Mouse (Mus musculus): Measurements from ENCODE around the gene Gm20604.

Gene Gm20604

DNA sequence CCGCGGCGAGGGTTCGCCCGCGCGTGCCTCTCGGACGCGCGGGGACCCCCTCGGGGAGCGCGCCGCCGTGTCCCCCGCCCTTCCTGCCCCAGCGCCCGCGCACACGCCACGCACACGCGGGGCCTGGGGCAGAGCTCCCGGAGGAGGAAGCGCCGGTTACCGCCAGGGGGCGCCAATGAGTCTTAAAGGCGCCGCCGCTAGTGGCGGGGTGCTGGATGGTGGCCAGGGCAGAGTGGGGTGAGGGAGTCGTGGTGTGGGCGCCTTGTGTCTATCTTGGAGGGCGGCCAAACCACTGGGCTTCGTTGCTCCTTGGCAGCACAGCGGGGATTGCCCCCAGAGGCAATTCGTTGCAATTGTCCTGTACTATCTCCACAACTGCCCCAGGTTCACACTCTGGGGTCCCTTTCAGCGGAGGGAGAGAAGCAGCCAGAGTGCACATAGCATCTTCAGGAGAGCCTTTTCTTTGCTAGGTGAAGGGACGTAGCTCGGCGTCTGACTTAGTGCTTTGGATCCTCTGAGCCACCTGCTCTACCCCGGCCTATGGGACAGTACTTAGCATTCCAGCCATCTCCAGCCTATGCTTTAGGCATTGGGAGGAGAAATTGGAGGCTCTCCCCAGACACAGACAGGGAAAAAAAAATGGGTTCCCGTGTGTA is 53.1 kb downstream of the Gm20604 start:
- DNase-seq: peak; percentile 95

- peak; percentile 63 for DNase-seq
These were observed 53.8 kb downstream of the Gm20604 start, which contains the start of gene Itpk1 for GRCm38 (mm10) chr12:102704457-102705198. Itpk1 (minus strand) TSS chr12:102704930.

DNA sequence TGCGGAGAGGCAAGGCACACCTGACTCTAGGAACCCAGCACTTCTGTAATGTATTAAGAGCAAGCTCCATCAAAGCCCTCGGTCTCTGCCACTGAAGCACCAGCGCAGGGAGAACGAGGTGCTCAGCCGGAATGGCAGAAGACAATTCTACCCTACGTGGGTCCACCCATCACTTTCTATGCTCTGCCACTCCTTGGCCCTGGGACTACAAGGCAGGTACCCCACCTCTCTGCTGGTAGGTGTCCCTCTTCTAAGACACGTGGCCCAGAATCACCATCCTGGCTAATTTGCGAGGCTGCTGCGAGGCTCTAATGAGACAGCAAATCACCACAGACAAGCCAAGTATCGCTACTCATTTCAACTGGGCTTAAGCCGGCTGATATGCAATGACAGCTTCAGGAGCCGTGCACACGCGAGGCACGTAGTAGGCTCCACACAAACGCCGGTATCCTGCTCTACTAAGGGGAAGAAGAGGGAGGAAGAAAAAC is 54.5 kb downstream of the Gm20604 start:
- no peak for DNase-seq

DNA sequence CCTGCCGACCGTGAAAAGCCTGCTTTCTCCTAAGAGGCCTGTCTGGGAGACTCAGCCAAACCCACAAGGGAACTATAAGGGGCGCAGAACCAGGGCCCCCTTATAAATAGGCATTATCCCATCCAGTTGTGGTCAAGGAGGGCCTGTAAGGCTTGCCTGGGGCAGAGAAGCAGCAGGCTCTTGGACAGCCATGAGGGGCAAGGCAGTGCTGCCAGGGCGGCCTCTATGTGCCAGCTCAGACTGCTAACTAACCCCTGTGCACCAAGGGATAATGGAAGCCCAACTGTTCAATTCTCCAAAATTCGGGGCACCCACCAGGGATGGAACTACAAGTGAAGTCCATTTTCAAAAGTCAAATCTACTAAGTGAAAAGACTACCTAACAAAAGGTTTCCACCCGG is 55.0 kb downstream of the Gm20604 start:
- DNase-seq: no peak

GRCm38 (mm10) chr12:102703111-102703412 is 55.4 kb downstream of the Gm20604 start:
- no peak for DNase-seq

GRCm38 (mm10) chr12:102702356-102703110 is 55.9 kb downstream of the Gm20604 start:
- peak; percentile 73 for DNase-seq

DNA sequence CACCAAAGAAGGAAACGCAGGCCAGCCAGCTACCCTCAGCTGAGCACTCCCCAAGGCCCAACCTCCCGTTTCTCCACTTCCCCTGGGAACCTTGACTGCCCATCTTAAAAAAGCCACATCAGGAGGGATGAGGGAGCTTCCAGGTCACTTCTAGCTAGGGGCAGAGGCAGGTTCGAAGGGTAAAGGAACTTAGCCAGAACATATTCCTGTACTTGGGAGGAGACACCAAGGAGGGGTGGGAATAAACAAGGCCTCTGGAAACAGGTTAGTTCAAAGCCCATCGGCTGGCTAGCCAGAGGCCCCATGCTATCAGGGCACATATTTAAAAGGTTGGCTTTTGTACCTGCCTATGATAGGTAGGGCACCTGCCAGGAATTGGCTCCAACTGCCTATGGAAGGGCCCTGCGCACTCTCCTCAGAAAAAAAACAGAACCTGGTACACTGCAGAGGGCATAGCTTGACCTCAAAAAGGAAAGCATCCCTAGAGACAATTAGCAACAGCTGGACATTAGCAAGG is 56.7 kb downstream of the Gm20604 start:
- no peak for DNase-seq

DNA sequence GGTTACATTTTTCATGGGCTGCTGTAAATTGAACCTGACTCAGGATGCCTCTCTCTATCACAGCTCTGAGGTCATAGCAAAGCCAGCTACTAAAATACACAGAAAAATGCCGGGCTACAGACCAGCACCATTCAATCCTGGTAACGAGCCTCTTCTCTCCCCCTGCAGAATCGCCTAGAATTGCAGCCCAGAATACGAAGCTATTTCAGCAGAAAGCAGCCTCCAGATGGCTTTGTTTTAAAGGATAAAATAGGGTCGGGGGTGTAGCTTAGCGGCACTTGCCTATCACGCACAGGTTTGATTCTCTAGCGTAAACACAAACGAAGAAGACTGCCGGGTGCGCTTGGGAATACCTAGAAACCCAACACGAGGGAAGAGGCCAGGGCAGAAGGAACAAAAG is 58.0 kb downstream of the Gm20604 start:
- no peak for DNase-seq

DNA sequence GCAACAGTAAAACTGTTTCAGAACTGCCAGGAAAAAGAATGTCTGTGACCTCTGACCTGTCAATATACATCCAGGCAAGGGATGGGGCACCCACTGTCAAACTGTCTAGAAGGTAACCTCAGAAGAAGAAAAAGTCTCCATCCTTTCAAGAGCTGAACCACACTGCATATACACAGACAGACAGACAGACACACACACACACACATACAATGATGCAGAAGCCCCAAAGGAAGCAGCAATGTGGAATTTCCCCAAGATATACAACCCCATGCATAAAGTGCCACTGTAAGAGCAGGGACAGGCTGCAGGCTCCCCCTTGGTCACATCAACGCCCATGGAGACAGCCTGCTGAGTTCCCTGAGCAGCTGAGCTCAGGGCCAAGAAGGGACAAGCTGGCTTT is 59.3 kb downstream of the Gm20604 start:
- DNase-seq: no peak

DNA sequence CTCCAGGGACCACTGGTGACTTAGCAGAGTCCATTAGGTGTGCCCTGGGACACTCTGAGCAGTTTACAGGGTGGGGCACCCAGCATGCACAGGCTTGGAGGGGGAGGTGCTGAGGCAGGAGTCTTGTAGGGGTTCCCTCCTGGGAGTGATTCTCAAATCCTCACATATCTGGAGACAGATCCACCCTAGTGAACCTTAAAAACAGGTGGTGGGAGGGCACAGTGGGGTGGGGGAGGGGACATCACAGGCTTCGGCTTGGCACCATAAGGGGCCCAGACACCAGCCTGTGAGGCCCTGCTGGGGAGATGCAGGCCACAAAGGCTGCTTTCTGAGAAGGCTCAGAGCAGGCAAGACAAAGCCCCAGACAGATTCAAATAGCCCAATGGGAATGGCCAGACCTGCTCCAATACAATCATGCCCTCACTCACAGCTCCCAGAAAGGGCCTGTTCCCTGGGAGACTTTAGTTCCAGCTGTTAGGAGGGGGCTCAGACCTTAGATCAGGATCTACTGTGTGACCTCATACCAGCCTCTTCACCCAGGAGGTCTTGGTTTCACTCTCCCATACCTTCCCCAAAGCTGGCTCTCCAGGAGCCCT is 60.3 kb downstream of the Gm20604 start:
- DNase-seq: no peak

GRCm38 (mm10) chr12:102697381-102697780 is 61.1 kb downstream of the Gm20604 start:
- DNase-seq: no peak

DNA sequence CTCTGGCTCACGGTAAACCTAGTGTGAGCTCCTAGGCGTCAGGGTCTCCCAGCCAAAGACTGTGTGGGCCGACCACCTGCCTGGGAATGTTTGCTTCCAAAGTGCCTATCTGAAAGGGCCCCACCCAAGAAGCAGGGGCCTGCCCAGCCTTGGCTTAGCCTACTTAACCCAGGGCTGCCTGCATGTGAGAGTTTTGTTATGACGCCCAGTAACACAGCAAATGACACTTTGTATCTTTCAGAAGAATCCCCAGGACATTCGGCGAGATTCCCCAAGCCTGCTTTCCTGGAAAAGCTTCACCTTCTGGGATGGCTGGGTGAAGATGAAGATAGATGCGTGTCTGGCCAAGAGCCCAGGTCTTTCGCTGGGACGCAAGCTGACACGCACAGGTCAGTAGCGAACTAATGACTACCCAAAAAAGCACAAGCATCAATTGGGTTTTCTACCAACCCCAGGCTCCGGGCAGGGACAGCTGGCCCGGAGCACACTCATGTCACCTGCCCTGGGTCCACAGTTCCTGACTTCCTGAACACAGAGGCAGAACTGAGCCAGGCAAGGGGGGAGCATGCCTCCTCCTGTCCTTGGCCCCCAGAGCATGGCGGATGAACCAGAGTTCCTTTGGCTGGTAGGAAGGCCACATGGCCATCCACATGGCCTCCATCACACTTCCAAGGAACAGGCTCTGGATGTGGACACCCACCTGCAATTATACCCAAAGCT is 61.7 kb downstream of the Gm20604 start:
- DNase-seq: no peak

DNA sequence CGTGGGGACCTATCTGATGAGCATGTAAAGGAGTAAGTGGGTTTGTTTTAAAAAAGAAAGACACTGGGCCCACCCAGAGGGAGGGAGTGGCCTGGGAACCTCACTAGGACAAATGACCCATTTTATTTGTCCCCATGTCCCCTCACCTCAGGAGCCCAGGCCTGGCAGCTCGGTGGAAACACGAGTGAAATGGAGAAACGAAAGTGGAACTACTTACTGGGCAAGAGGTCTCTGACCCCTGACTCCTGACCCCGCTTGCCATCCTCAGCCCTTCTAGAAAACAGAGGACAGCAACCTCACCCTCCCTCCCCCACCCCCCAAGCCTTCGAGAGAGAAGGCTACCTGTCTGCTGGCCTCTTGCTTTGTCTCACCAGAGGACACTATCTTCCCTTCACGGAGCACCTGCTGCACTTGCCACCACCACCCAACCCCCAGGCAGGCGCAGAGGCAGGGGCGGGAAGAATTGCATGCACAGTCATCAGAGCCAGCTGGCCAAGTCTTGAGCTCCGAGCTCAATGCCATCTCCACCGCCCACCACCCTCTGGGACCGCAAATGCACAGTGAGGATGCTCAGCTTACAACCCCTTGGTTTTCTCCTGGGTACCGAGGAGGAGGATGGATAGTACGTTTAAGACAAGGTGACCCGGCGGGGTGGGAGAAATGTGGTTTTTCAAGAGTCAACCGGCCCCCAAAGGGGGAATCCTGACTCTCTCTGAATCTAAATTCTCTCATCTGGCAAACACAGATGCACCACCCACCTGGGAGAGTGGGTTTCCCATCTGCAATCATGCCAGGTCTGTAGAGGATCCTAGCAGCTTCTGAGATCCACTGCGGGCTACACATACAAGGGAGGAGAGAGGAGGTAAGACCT is 62.9 kb downstream of the Gm20604 start:
- DNase-seq: no peak

GRCm38 (mm10) chr12:102691761-102692160 is 66.7 kb downstream of the Gm20604 start:
- no peak for DNase-seq
